Mouse (Mus musculus) heart, embryonic 14.5 days (tissue): ENCODE measurements at regions not wholly inside any gene's neighbourhood (a gene's known extent, or its start where the extent isn't known, plus 50 kb on each side); places are given as distances from the start of the nearest gene placed in this dataset.
A peak's percentile ranks its signal among the peaks of the same experiment; 100 is the strongest.

Experiments used
- ATAC-seq: fragments of 200-750 bp; cut with Nextera tagmentation; 2 replicates; pipeline ENCODE4 v1.8.0; 2017; ENCODE audit warnings: low read depth, moderate TSS enrichment; ENCODE audit not compliant: insufficient number of reproducible peaks, insufficient read depth, low FRiP score
- H3K27ac ChIP-seq, 2 experiments: fragments of 200-500 bp in 1 of 2; fragments of 300-500 bp in 1 of 2; sonication (generic) in 1 of 2; replicated peaks in 1 of 2; 2 replicates each; pipeline ENCODE4 v1.5.1; 2012 to 2014; ENCODE audit warnings: low read depth in 2 of 2, low read length in 2 of 2, control low read depth in 1 of 2, mild to moderate bottlenecking in 1 of 2, mixed read lengths in 1 of 2; ENCODE audit not compliant: control insufficient read depth in 1 of 2, insufficient read depth in 1 of 2
- H3K27me3 ChIP-seq: fragments of 300-500 bp; sonication (generic); 2 replicates; pipeline ENCODE4 v1.6.1; 2014; ENCODE audit warnings: mild to moderate bottlenecking, low read length, control low read depth; ENCODE audit not compliant: control insufficient read depth, insufficient read depth
- H3K36me3 ChIP-seq: fragments of 300-500 bp; sonication (generic); 2 replicates; pipeline ENCODE4 v1.6.1; 2014; ENCODE audit warnings: mild to moderate bottlenecking, control low read depth, low read length, mixed read lengths; ENCODE audit not compliant: control insufficient read depth, insufficient read depth
- H3K4me1 ChIP-seq, 2 experiments: fragments of 200-500 bp in 1 of 2; fragments of 300-500 bp in 1 of 2; sonication (generic) in 1 of 2; 2 replicates each; pipeline ENCODE4 v1.6.1; 2012 to 2014; ENCODE audit warnings: low read length in 2 of 2, control low read depth in 1 of 2, mixed read lengths in 1 of 2; ENCODE audit not compliant: control insufficient read depth in 2 of 2, insufficient read depth in 2 of 2
- H3K4me2 ChIP-seq: fragments of 300-500 bp; sonication (generic); 2 replicates; pipeline ENCODE4 v1.6.1; 2014; ENCODE audit warnings: mild to moderate bottlenecking, low read length
- H3K4me3 ChIP-seq, 2 experiments: fragments of 200-500 bp in 1 of 2; fragments of 300-500 bp in 1 of 2; sonication (generic) in 1 of 2; 2 replicates each; pipeline ENCODE4 v1.5.1; 2012 to 2014; ENCODE audit warnings: low read length in 2 of 2, mild to moderate bottlenecking in 2 of 2, control low read depth in 1 of 2, low read depth in 1 of 2, moderate library complexity in 1 of 2; ENCODE audit not compliant: control insufficient read depth in 1 of 2, insufficient read depth in 1 of 2
- H3K9ac ChIP-seq: fragments of 300-500 bp; sonication (generic); 2 replicates; pipeline ENCODE4 v1.6.1; 2014; ENCODE audit warnings: mild to moderate bottlenecking, low read length
- H3K9me3 ChIP-seq: fragments of 300-500 bp; sonication (generic); 2 replicates; pipeline ENCODE4 v1.6.1; 2016; ENCODE audit warnings: low read length, control low read depth; ENCODE audit not compliant: control insufficient read depth
- WGBS: fragments of 180-500 bp; shearing (Covaris S2); extraction: QIAGEN DNeasy Blood & Tissue Kit; methylation state at CpG from one replicate; pipeline ENCODE4 v1.1.7; 2014; 5-methylcytosine and 5-hydroxymethylcytosine counted together

DNA sequence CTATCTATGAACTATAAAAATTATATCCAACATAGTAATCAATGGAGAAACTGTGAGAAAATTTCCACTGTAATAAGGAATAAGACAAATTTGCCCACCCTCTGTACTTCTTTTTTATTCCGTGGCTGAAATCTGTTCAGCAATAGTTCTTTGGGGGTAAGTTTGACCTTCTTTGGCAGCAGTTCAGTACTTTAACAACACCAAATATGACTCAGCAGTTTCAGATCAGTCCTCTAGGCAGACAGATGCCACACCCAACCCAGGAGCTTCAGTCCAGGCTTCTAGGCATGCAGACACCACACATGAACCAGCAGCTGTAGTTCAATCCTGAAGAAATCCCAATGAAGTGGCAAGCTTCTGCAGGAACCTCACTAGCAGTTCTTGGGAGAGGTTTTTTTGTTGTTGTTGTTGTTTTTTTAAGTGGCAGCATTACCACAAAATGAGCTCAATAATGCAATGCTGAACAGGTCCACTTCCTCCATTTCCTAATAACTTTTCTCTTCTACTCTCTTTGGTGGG is 88.6 kb upstream of the Adamts9 start:
- H3K27me3 ChIP-seq: no peaks in the 10 kb centered on the region
- H3K36me3 ChIP-seq: no peaks in the 10 kb centered on the region
- no peak overlapping the region for H3K4me3 ChIP-seq
- no peak overlapping the region for H3K9ac ChIP-seq
- H3K4me2 ChIP-seq: no peak overlapping the region
- peaks cover 3% of the 10 kb centered on the region for H3K9me3 ChIP-seq
- no peak for ATAC-seq
- H3K27ac ChIP-seq: no peak overlapping the region
- WGBS: 71% methylated on average over 1 of the region's 1 CpGs
- no peaks in the 10 kb centered on the region for H3K4me1 ChIP-seq

DNA sequence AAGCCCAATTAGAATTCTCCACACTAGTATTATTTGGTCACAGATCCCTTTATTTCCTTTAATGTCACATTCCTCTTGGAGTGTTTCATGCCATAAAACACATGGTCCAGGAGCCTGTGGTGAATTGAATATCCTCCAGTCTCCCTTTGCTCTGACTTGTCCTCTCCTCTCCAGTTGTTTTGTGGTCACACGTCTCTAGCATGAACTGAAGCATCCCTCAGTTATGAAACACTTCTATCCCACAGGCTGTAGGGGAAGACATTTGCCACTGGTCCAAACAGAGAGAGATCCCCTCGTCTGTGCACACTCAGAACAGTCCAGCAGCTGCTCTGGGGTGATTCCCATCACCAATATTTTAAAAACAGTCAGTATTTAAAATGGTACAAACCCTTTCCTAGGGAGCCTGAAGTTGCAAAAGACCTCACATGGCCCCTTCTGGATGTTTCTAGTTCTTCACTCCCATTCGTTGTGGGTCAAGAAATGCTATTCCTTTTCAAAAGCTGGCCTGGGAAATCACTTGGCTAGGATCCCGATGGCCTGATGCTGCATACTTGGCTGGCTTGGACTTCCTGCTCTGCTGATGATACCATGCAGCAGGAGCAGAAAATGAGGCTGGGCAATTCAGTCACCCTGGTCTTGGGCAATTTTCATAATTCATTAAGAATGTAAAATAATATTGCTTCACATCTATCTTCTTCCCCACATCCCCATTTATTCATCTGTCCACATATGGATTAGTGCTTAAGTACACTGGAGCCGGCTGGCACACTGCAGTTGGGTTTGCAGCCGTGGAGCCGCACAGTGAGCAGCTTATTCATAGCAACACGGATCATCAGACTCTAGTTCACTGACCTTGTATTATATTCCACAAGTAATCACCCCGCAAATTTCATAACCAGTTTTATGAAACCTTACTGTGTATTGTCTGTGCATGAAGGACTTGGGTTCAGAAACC is 83.1 kb upstream of the Adamts9 start:
- no peak for ATAC-seq

DNA sequence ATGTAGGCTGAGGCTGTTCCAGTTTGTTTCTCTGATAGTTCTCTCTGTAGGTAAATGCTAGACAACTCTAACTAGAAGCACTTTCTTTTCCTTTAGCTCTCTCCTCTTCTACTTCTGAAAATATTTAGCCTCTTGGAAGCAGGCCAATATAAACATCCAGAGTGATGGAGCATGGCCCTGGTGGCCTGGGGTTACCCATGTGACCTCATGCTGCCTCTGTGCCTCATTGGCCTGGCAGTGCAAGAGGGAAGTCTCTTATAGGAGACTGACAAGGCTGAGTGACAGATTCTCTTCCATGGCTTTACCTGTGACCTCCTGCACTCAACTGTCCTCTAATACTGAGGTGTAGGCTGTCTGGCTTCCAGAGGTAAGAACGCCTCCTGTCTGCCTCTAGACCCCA is 71.2 kb upstream of the Adamts9 start:
- Histone ChIP-seq H3K27me3 (no peaks in the 10 kb centered on the region), H3K36me3 (no peaks in the 10 kb centered on the region), H3K4me2 (no peak overlapping the region), H3K4me1 (peaks cover 5 to 15% of the 10 kb centered on the region in 2 experiments; a peak in 3 of 4 replicates), H3K9ac (no peak overlapping the region), H3K27ac (no peak overlapping the region), H3K9me3 (no peaks in the 10 kb centered on the region), H3K4me3 (no peak overlapping the region)
- WGBS: 95% methylated on average over 1 of the region's 1 CpGs
- ATAC-seq: no peak

More for the DNA sequence above, 83.1 kb upstream of the Adamts9 start:
- no peaks in the 10 kb centered on the region for H3K36me3 ChIP-seq
- no peak overlapping the region for H3K9ac ChIP-seq
- H3K27me3 ChIP-seq: no peaks in the 10 kb centered on the region
- no peak overlapping the region; a peak in 1 of 4 replicates for H3K27ac ChIP-seq
- peaks cover 4 to 12% of the 10 kb centered on the region in 2 experiments for H3K4me1 ChIP-seq
- H3K9me3 ChIP-seq: no peaks in the 10 kb centered on the region
- 55% methylated on average over 9 of the region's 9 CpGs for WGBS
- H3K4me2 ChIP-seq: no peak overlapping the region
- H3K4me3 ChIP-seq: no peak overlapping the region

DNA sequence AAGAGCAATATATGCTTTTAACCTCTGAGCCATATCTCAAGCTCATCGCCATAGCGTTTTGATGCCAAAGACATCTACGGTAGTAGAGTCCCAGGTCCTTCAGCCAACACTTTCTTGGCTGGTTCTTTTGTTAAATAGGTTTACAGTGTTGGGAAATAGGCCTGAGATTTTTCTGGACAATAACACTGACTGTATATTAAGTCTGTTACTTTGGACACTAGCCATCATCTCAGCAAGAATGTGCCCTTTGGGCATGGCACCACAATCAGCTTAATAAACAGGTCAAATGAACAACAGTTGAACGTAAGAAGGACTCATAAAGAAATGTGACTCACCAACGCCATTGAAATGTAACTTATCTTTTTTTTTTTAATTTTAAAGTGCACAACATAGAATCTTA is 68.6 kb upstream of the Adamts9 start:
- H3K9me3 ChIP-seq: no peaks in the 10 kb centered on the region
- peaks cover 5 to 15% of the 10 kb centered on the region in 2 experiments; a peak in 3 of 4 replicates for H3K4me1 ChIP-seq
- WGBS: 94% methylated on average over 5 of the region's 5 CpGs
- no peak overlapping the region for H3K9ac ChIP-seq
- H3K4me3 ChIP-seq: no peak overlapping the region
- H3K27ac ChIP-seq: no peak overlapping the region
- no peaks in the 10 kb centered on the region for H3K36me3 ChIP-seq
- H3K4me2 ChIP-seq: no peak overlapping the region
- ATAC-seq: no peak
- no peaks in the 10 kb centered on the region for H3K27me3 ChIP-seq

DNA sequence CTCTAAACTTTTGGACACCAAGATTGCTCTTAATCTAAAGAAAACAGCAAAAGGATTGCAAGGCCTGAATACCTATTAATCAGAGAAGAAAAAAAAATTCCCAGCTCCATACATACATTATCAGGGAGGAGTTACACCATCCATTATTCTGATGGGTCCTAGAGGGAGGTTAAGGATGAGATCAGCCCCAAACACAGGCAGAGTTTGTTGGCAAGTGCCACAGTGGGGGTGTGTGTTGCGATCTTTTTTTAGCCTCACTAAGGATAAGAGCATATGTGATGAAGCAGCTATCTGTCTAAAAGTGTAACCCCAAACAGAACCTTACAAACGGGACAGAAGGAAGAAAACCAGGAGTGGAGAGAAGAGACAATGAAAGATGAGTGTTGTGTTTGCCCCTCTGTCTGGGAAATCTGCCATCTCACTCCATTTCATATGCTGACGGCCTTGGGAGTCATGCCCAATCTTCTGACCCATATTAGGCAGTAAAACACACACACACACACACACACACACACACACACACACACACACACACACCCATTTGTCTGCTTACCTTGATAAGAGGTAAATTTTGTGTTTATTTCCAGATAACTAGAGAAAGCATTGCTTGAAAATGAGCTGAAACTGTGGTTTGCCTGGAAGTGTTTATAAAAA is 61.4 kb upstream of the Adamts9 start:
- Histone ChIP-seq H3K27me3 (no peaks in the 10 kb centered on the region), H3K4me2 (peak overlapping the region; percentile 19; the same call in 1 of the 2 replicates), H3K4me1 (peaks cover 7 to 27% of the 10 kb centered on the region in 2 experiments), H3K9ac (no peak overlapping the region), H3K4me3 (no peak overlapping the region), H3K36me3 (no peaks in the 10 kb centered on the region), H3K9me3 (no peaks in the 10 kb centered on the region), H3K27ac (peak overlapping the region; percentile 17 to 35)
- 9% methylated on average over 3 of the region's 3 CpGs for WGBS
- ATAC-seq: no peak

DNA sequence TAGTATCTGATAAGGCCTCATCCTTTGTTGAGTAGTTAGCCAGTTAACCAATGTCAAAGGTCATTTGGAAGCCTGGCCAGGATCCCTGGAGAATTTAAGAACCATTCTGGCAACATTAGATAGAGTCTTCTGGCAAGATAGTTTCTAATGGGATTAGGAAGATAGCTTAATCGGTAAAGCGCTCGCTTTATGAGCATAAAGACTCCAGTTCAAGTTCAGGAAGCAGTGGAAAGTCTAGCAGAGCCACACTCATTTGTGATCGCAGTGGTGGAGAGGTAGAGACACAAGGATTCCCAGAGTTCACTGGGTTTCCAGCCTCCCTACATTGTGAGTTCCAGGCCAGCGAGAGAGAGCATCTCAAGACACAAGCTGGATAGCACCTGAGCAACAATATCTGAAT is 60.5 kb upstream of the Adamts9 start:
- Histone ChIP-seq H3K4me2 (no peak overlapping the region), H3K9ac (no peak overlapping the region), H3K4me3 (no peak overlapping the region), H3K9me3 (no peaks in the 10 kb centered on the region), H3K36me3 (no peaks in the 10 kb centered on the region), H3K4me1 (peaks cover 7 to 27% of the 10 kb centered on the region in 2 experiments), H3K27me3 (no peaks in the 10 kb centered on the region), H3K27ac (no peak overlapping the region; a peak in 1 of 4 replicates)
- WGBS: 93% methylated on average over 5 of the region's 5 CpGs
- no peak for ATAC-seq

DNA sequence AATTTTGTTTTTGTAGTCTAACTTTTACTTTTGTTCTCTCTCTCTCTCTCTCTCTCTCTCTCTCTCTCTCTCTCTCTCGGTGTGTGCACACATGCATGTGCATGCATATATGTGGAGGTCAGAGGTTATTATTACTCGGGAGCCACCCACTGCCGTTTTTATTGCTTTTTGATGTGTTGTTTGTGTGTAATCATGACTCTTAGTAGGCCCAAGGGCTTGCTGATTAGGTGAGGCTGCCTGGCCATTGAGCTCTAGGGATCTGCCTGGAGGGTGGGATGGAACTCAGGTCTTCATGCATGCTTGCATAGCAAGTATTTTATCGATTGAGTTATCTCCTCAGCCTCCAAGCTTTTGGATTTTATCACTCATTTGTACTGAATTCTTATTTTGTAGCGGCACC is 50.4 kb upstream of the Adamts9 start:
- ATAC-seq: no peak
- no peak overlapping the region for H3K9ac ChIP-seq
- 83% methylated on average over 5 of the region's 5 CpGs for WGBS

More for the DNA sequence above, 50.4 kb upstream of the Adamts9 start:
- no peaks in the 10 kb centered on the region for H3K9me3 ChIP-seq
- no peaks in the 10 kb centered on the region for H3K36me3 ChIP-seq
- no peaks in the 10 kb centered on the region for H3K27me3 ChIP-seq
- no peak overlapping the region for H3K27ac ChIP-seq
- H3K4me1 ChIP-seq: peaks cover 5 to 13% of the 10 kb centered on the region in 2 experiments
- H3K4me2 ChIP-seq: no peak overlapping the region
- no peak overlapping the region for H3K4me3 ChIP-seq
